Mouse (Mus musculus) left cerebral cortex, postnatal 10 days (tissue): ENCODE measurements around the gene Pcsk1. TPM values are rescaled to one million over a fixed set of nuclear protein-coding genes. Genes with fewer than 3 reads are reported as not detected.

Source experiments
- DNase-seq, 2 experiments: peaks; one replicate each; pipeline ENCODE4 v3.0.0; 2021 to 2022; ENCODE audit warnings: low spot score in 2 of 2, mixed read lengths in 1 of 2; ENCODE audit errors: extremely low spot score in 1 of 2
- intact Hi-C: fragments of 180-260 bp; cut with DNase I; formaldehyde crosslinking; loops from one replicate; pipeline ENCODE4 v1.15.1; 2025
- total RNA-seq, 2 experiments: library from RNA; stranded (reverse); gene quantifications; 2 replicates each; pipeline ENCODE4 v1.2.3; 2021

Pcsk1 gene
- 10 to 100 TPM; 20.6 to 20.8 TPM for total RNA-seq

GRCm38 (mm10) chr13:75089721-75090410, at the start of gene Pcsk1:
Gene Pcsk1, plus strand, starts transcription at chr13:75089826.
- DNase-seq, result peak in 1 of 2 experiments; percentile 25
- intact Hi-C loops, result no loop called here

- intact Hi-C loops, result no loop called here
- DNase-seq, result no peak
These were observed 30.8 kb upstream of the Pcsk1 start for GRCm38 (mm10) chr13:75058818-75059217.

GRCm38 (mm10) chr13:75063947-75064346, 25.7 kb upstream of the Pcsk1 start:
- intact Hi-C loops, result no loop called here
- no peak for DNase-seq

- DNase-seq, result no peak
- intact Hi-C loops, result no loop called here
These were observed 1.0 kb upstream of the Pcsk1 start for GRCm38 (mm10) chr13:75088597-75088996.

- DNase-seq, result no peak
- intact Hi-C loops, result no loop called here
These were observed 769 bp downstream of the Pcsk1 start for GRCm38 (mm10) chr13:75090411-75090779.

GRCm38 (mm10) chr13:75091071-75091470, 1.4 kb downstream of the Pcsk1 start:
- intact Hi-C loops, result no loop called here
- no peak for DNase-seq

- intact Hi-C loops, result no loop called here
- DNase-seq, result no peak
These were observed 5.9 kb downstream of the Pcsk1 start for GRCm38 (mm10) chr13:75095487-75095886.

GRCm38 (mm10) chr13:75113114-75113513, 23.5 kb downstream of the Pcsk1 start:
- DNase-seq, result no peak
- intact Hi-C loops, result no loop called here

- intact Hi-C loops, result no loop called here
- no peak for DNase-seq
These were observed 24.4 kb downstream of the Pcsk1 start for GRCm38 (mm10) chr13:75114007-75114424.

GRCm38 (mm10) chr13:75114838-75115237, 25.2 kb downstream of the Pcsk1 start:
- intact Hi-C loops, result no loop called here
- DNase-seq, result no peak

GRCm38 (mm10) chr13:75135833-75136232, 46.2 kb downstream of the Pcsk1 start:
- no peak for DNase-seq
- intact Hi-C loops, result no loop called here

- no peak for DNase-seq
- intact Hi-C loops, result no loop called here
These were observed 71.0 kb downstream of the Pcsk1 start for GRCm38 (mm10) chr13:75160661-75161060.

- DNase-seq, result peak in 1 of 2 experiments; percentile 1
- intact Hi-C loops, result no loop called here
These were observed 73.8 kb downstream of the Pcsk1 start for GRCm38 (mm10) chr13:75163408-75163807.
